Mouse (Mus musculus) central nervous system, embryonic 18 days (tissue): ENCODE data around the gene Gzmk. TPM values are rescaled to one million over a fixed set of nuclear protein-coding genes. Genes with fewer than 3 reads are reported as not detected.

Experiments
- polyA plus RNA-seq: library from polyadenylated mRNA; depleted of rRNA; stranded (reverse); fragments of >200 nt; gene quantifications from 2 replicates; pipeline ENCODE4 v1.2.3, GENCODE M21; 2012; rRNA removed

Gzmk gene
- polyA plus RNA-seq, result 0.09 and 0.12 TPM in 2 replicates

DNA sequence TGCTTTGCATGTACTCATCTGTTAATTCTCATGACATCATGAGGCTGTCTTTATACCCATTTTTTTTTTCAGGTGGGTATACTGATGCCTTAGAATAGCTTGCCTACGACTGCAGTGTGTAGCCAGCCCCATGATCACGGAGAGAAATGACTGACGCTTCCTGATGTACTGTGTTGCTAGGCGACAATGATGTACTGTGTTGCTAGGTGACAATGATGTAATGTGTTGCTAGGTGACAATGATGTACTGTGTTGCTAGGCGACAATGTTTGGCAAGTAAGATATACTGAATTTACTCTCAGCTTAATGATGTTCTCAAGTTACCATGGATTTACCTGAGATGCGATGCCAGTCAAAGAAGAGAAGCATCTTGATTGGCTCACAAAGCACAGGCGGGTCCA lies at the start of gene Gzmk:
Gene Gzmk, minus strand, starts transcription at position 98 of the 400 bp plus-strand sequence.

DNA sequence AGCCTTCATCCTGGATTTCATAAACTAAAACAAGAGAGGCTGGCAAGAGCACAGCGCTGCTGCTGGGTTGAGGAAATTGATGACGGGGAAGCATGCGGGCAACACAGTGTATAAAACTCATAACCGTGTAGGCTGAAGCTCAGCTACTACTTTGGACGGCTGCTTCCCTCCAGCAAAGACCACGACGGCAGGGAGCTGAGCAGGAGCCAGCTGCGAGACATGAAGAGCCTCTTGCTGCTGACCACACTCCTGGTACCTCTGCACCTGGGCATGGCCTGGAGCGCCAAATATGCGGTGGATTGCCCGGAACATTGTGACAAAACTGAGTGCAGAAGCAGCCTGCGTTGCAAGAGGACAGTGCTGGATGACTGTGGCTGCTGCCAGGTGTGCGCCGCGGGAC lies 16.1 kb downstream of the Gzmk start, which contains the start of gene Esm1:
Gene Esm1, plus strand, starts transcription at position 36 of the 400 bp plus-strand sequence.

Other genes with a start within 250 kb of the Gzmk start
- 2.0 and 2.2 TPM in 2 replicates for gene Ccno, start 238.1 kb downstream of the Gzmk start, polyA plus RNA-seq
- 0.60 and 0.80 TPM in 2 replicates for gene Mcidas, start 232.1 kb downstream of the Gzmk start, polyA plus RNA-seq
- 0.62 and 1.0 TPM in 2 replicates for gene Cdc20b, start 190.8 kb downstream of the Gzmk start, polyA plus RNA-seq
- gene Gpx8, start 179.5 kb downstream of the Gzmk start, polyA plus RNA-seq, result 21.2 and 30.2 TPM in 2 replicates
- 0.07 TPM in 1 of 2 replicates, not detected in the other for gene Gzma, start 124.9 kb downstream of the Gzmk start, polyA plus RNA-seq
- 0.41 and 1.6 TPM in 2 replicates for gene Esm1, start 16.2 kb downstream of the Gzmk start, polyA plus RNA-seq
- 1.3 and 1.7 TPM in 2 replicates for gene BC067074, start 67.3 kb upstream of the Gzmk start, polyA plus RNA-seq